Mouse (Mus musculus) colon, adult 2 months (tissue): ENCODE results near the gene Numbl. TPM values are rescaled to one million over a fixed set of nuclear protein-coding genes. Genes with fewer than 3 reads are reported as not detected.

Experiments
- polyA plus RNA-seq: library from polyadenylated mRNA; depleted of rRNA; stranded (reverse); fragments of >200 nt; gene quantifications from 2 replicates; pipeline ENCODE4 v1.2.3, GENCODE M21; 2012; rRNA removed

Numbl gene
- 24.9 and 26.6 TPM in 2 replicates for polyA plus RNA-seq

GRCm38 (mm10) chr7:27258205-27258899, at the start of gene Numbl:
Gene Numbl, plus strand, starts transcription at chr7:27258433.

GRCm38 (mm10) chr7:27228281-27228821, 29.9 kb upstream of the Numbl start, which contains the start of gene Itpkc:
Gene Itpkc, minus strand, starts transcription at chr7:27228661.

GRCm38 (mm10) chr7:27232781-27233281, 25.4 kb upstream of the Numbl start, which contains the start of gene Coq8b:
Gene Coq8b, plus strand, starts transcription at chr7:27233023.

Other genes starting within 250 kb of the Numbl start
- gene Cyp2a12, start 229.4 kb upstream of the Numbl start, polyA plus RNA-seq, result not detected in 2 replicates
- 32.1 and 42.8 TPM in 2 replicates for gene Cyp2f2, start 138.5 kb upstream of the Numbl start, polyA plus RNA-seq
- gene Cyp2t4, start 104.7 kb upstream of the Numbl start, polyA plus RNA-seq, result not detected in 2 replicates
- 114 and 122 TPM in 2 replicates for gene Egln2, start 91.6 kb upstream of the Numbl start, polyA plus RNA-seq
- 75.7 and 89.8 TPM in 2 replicates for gene Rab4b, start 79.5 kb upstream of the Numbl start, polyA plus RNA-seq
- not detected in 2 replicates for gene Gm21983, start 77.3 kb upstream of the Numbl start, polyA plus RNA-seq
- gene Mia, start 77.3 kb upstream of the Numbl start, polyA plus RNA-seq, result 13.2 and 15.1 TPM in 2 replicates
- 12.1 and 14.1 TPM in 2 replicates for gene BC024978, start 62.7 kb upstream of the Numbl start, polyA plus RNA-seq
- gene Snrpa, start 62.2 kb upstream of the Numbl start, polyA plus RNA-seq, result 143 and 174 TPM in 2 replicates
- gene Itpkc, start 29.8 kb upstream of the Numbl start, polyA plus RNA-seq, result 30.0 and 32.5 TPM in 2 replicates
- gene Coq8b, start 25.4 kb upstream of the Numbl start, polyA plus RNA-seq, result 45.7 and 55.4 TPM in 2 replicates
- gene Ltbp4, start 79.3 kb downstream of the Numbl start, polyA plus RNA-seq, result 310 and 356 TPM in 2 replicates
- 107 and 150 TPM in 2 replicates for gene Shkbp1, start 97.6 kb downstream of the Numbl start, polyA plus RNA-seq
- gene Gm20479, start 99.0 kb downstream of the Numbl start, polyA plus RNA-seq, result not detected in 2 replicates
- gene Sptbn4, start 189.3 kb downstream of the Numbl start, polyA plus RNA-seq, result 0.57 and 1.0 TPM in 2 replicates
- gene Blvrb, start 189.5 kb downstream of the Numbl start, polyA plus RNA-seq, result 146 and 164 TPM in 2 replicates
- 14.3 and 15.9 TPM in 2 replicates for gene Sertad3, start 215.3 kb downstream of the Numbl start, polyA plus RNA-seq
- 71.5 and 84.1 TPM in 2 replicates for gene Sertad1, start 228.5 kb downstream of the Numbl start, polyA plus RNA-seq
- 1.5 and 2.3 TPM in 2 replicates for gene Prx, start 240.9 kb downstream of the Numbl start, polyA plus RNA-seq